22 mouse cellular contexts compared by ENCODE assay signal in genomic region chr5:151409282-151409681, GRCm38 (mm10). TPM values are rescaled to one million over a fixed set of nuclear protein-coding genes. Genes with fewer than 3 reads are reported as not detected.
A peak's percentile ranks its signal among the peaks of the same experiment; 100 is the strongest.
DNase-seq lines count a peak whose midpoint lies in the region; ATAC-seq and TF ChIP-seq lines count a peak whose summit lies in the region.
"Had no signal": no experiment of that assay in that cellular context is flagged by ENCODE, and none has a peak within 500 bp of the region (broad histone marks: within the 10 kb centered on the region; RNA-seq: fewer than 3 reads in every experiment).

No protein-coding gene starts in this region.

- peaks cover 6% of the 10 kb centered on the region; the same call in 1 of the 2 replicates for H3K4me1 ChIP-seq in intestine, embryonic 15.5 days (replicated peaks)
- peaks cover 6% of the 10 kb centered on the region; the same call in 1 of the 2 replicates for H3K4me1 ChIP-seq in intestine, embryonic 16.5 days (ENCODE audit: control insufficient read depth, insufficient read depth, low read length)
- H3K4me1 ChIP-seq in hindbrain, embryonic 13.5 days (replicated peaks) = peaks cover 5% of the 10 kb centered on the region
- peaks cover 3% of the 10 kb centered on the region; the same call in 1 of the 2 replicates for H3K4me1 ChIP-seq in midbrain, embryonic 16.5 days (ENCODE audit: control insufficient read depth, insufficient read depth, low read length)
- peaks cover 8% of the 10 kb centered on the region; the same call in 1 of the 2 replicates for H3K4me1 ChIP-seq in lung, adult 2 months (ENCODE audit: control insufficient read depth, insufficient read depth, low read length)
- H3K4me1 ChIP-seq: embryonic facial prominence, embryonic 10.5 days had no signal

- WGBS in intestine, embryonic 15.5 days = 14% methylated on average over 1 of the region's 1 CpGs
- 15% methylated on average over 1 of the region's 1 CpGs for WGBS in intestine, embryonic 16.5 days
- WGBS in hindbrain, embryonic 13.5 days = 11% methylated on average over 1 of the region's 1 CpGs
- 13% methylated on average over 1 of the region's 1 CpGs for WGBS in midbrain, embryonic 16.5 days
- WGBS in lung, adult 2 months = 63% methylated on average over 1 of the region's 1 CpGs

- no peak overlapping the region for H3K9ac ChIP-seq in intestine, embryonic 15.5 days
- H3K9ac ChIP-seq in intestine, embryonic 16.5 days (ENCODE audit: low read depth, low read length) = no peak overlapping the region
- H3K9ac ChIP-seq in hindbrain, embryonic 13.5 days = no peak overlapping the region
- no peak overlapping the region for H3K9ac ChIP-seq in midbrain, embryonic 16.5 days (ENCODE audit: low read depth, low read length)
- H3K9ac ChIP-seq: liver, embryonic 14.5 days had no signal

- DNase-seq in brain, embryonic 14.5 days (ENCODE audit: low read depth) = peak; percentile 82
- DNase-seq in lung, adult 2 months = no peak
- DNase-seq in gastrocnemius, adult 8-10 months (ENCODE audit: low spot score in 2 of 2) = no peak
- DNase-seq in T-cell, adult 2 months (ENCODE audit: low spot score) = no peak
- DNase-seq: adrenal gland, postnatal 10 days; cerebellum, postnatal 25 days; gastrocnemius, postnatal 10 days; heart, postnatal 4 days; kidney, postnatal 25 days; lung, postnatal 4 days; retina, postnatal 1 day; thymus, adult 18-20 months had no signal

- no peak for ATAC-seq in intestine, embryonic 15.5 days
- ATAC-seq in intestine, embryonic 16.5 days = no peak
- ATAC-seq in hindbrain, embryonic 13.5 days (ENCODE audit: low FRiP score) = peak; percentile 87
- peak; percentile 77 for ATAC-seq in midbrain, embryonic 16.5 days

- no peak for TF ChIP-seq CTCF in brain, embryonic 14.5 days (IDR thresholded peaks at IDR 0.05; ENCODE audit: borderline replicate concordance, extremely low read depth, insufficient read depth, insufficient read length)
- no peak for TF ChIP-seq CTCF in lung, adult 2 months (IDR thresholded peaks at IDR 0.05; ENCODE audit: insufficient read depth, low read length)

- no peaks in the 10 kb centered on the region for H3K36me3 ChIP-seq in intestine, embryonic 15.5 days
- no peaks in the 10 kb centered on the region for H3K36me3 ChIP-seq in intestine, embryonic 16.5 days (ENCODE audit: control insufficient read depth, insufficient read depth, low read length)
- no peaks in the 10 kb centered on the region for H3K36me3 ChIP-seq in hindbrain, embryonic 13.5 days
- H3K36me3 ChIP-seq in midbrain, embryonic 16.5 days (ENCODE audit: control insufficient read depth, insufficient read depth, low read length) = no peaks in the 10 kb centered on the region
- H3K36me3 ChIP-seq: embryonic facial prominence, embryonic 10.5 days had no signal

- no peak overlapping the region for H3K4me3 ChIP-seq in intestine, embryonic 15.5 days (replicated peaks)
- H3K4me3 ChIP-seq in intestine, embryonic 16.5 days (ENCODE audit: low read length) = no peak overlapping the region
- H3K4me3 ChIP-seq in hindbrain, embryonic 13.5 days = no peak overlapping the region
- H3K4me3 ChIP-seq in midbrain, embryonic 16.5 days (ENCODE audit: low read depth, low read length) = no peak overlapping the region
- no peak overlapping the region for H3K4me3 ChIP-seq in lung, adult 2 months (replicated peaks; ENCODE audit: extremely low read depth, low read depth, low read length)
- H3K4me3 ChIP-seq: embryonic facial prominence, embryonic 10.5 days; myocyte had no signal

- no peak overlapping the region for H3K4me2 ChIP-seq in intestine, embryonic 15.5 days (replicated peaks)
- no peak overlapping the region for H3K4me2 ChIP-seq in intestine, embryonic 16.5 days (ENCODE audit: low read depth, low read length)
- H3K4me2 ChIP-seq in hindbrain, embryonic 13.5 days = no peak overlapping the region
- H3K4me2 ChIP-seq in midbrain, embryonic 16.5 days (ENCODE audit: low read length) = no peak overlapping the region
- H3K4me2 ChIP-seq: heart, embryonic 11.5 days had no signal

- H3K27me3 ChIP-seq in intestine, embryonic 15.5 days (replicated peaks) = no peaks in the 10 kb centered on the region
- H3K27me3 ChIP-seq in intestine, embryonic 16.5 days (replicated peaks; ENCODE audit: control insufficient read depth, insufficient read depth, low read length) = no peaks in the 10 kb centered on the region
- H3K27me3 ChIP-seq in hindbrain, embryonic 13.5 days = no peaks in the 10 kb centered on the region
- no peaks in the 10 kb centered on the region for H3K27me3 ChIP-seq in midbrain, embryonic 16.5 days (ENCODE audit: control insufficient read depth, insufficient read depth, low read depth, low read length)

- no peaks in the 10 kb centered on the region for H3K9me3 ChIP-seq in intestine, embryonic 15.5 days
- no peaks in the 10 kb centered on the region for H3K9me3 ChIP-seq in intestine, embryonic 16.5 days (ENCODE audit: control insufficient read depth, low read length)
- no peaks in the 10 kb centered on the region for H3K9me3 ChIP-seq in hindbrain, embryonic 13.5 days
- no peaks in the 10 kb centered on the region for H3K9me3 ChIP-seq in midbrain, embryonic 16.5 days (replicated peaks; ENCODE audit: control insufficient read depth, low read length, poor library complexity, severe bottlenecking)
- H3K9me3 ChIP-seq: embryonic facial prominence, embryonic 10.5 days had no signal

- H3K27ac ChIP-seq in intestine, embryonic 15.5 days = peak overlapping the region; percentile 32; the same call in 1 of the 2 replicates
- no peak overlapping the region; the same call in 1 of the 2 replicates for H3K27ac ChIP-seq in intestine, embryonic 16.5 days (ENCODE audit: low read length)
- H3K27ac ChIP-seq in hindbrain, embryonic 13.5 days = peak overlapping the region; percentile 79
- no peak overlapping the region for H3K27ac ChIP-seq in midbrain, embryonic 16.5 days (ENCODE audit: low read length)
- H3K27ac ChIP-seq: embryonic facial prominence, embryonic 10.5 days; liver, embryonic 14.5 days had no signal

- no peak for TF ChIP-seq POLR2A in brain, embryonic 14.5 days (IDR thresholded peaks at IDR 0.05; ENCODE audit: borderline replicate concordance, extremely low read depth, insufficient read depth, insufficient read length, poor library complexity, severe bottlenecking)
- TF ChIP-seq POLR2A in lung, adult 2 months (IDR thresholded peaks at IDR 0.05; ENCODE audit: borderline replicate concordance, extremely low read depth, low read depth, low read length) = no peak

RNA-seq across cellular contexts. Expression of gene Gm42906, which starts 18.7 kb away (rescaled TPM):
- not detected in 2 replicates for polyA plus RNA-seq in intestine, embryonic 15.5 days (2015; fragmentation: Nextera tagmentation; extraction: Ambion mirVana)
- not detected in 2 replicates for polyA plus RNA-seq in intestine, embryonic 16.5 days (2015; fragmentation: Nextera tagmentation; extraction: Ambion mirVana)
- not detected in 2 replicates for polyA plus RNA-seq in brain, embryonic 14.5 days (2012; rRNA removed)
- polyA plus RNA-seq in hindbrain, embryonic 13.5 days (2015; fragmentation: Nextera tagmentation; extraction: Ambion mirVana) = not detected in 2 replicates
- polyA plus RNA-seq in midbrain, embryonic 16.5 days (2015; fragmentation: Nextera tagmentation; extraction: Ambion mirVana) = not detected in 2 replicates
- not detected in 2 replicates for polyA plus RNA-seq in lung, adult 2 months (2012; rRNA removed)
- 1 to 10 TPM in 2 of 4 experiments, not detected in 2; 1.4 to 1.7 TPM for total RNA-seq in gastrocnemius, adult 8-10 months (2022)
- total RNA-seq: adrenal gland, postnatal 10 days; heart, postnatal 4 days; layer of hippocampus, postnatal 10 days; left cerebral cortex, postnatal 25 days had no signal
- polyA plus RNA-seq: embryonic facial prominence, embryonic 10.5 days; heart, embryonic 11.5 days; liver, embryonic 14.5 days; myocyte had no signal

Comparison
In these comparisons a context has a peak if more than half of its experiments do, and no peak if none do; other contexts are left out.
1. H3K27ac ChIP-seq: peak in intestine, embryonic 15.5 days (single experiment) and hindbrain, embryonic 13.5 days (single experiment); none in intestine, embryonic 16.5 days (single experiment) and midbrain, embryonic 16.5 days (single experiment).
2. ATAC-seq: peak in hindbrain, embryonic 13.5 days (single experiment) and midbrain, embryonic 16.5 days (single experiment); none in intestine, embryonic 15.5 days (single experiment) and intestine, embryonic 16.5 days (single experiment).